ENCODE assay signal across 12 mouse cellular contexts in the genomic region with DNA sequence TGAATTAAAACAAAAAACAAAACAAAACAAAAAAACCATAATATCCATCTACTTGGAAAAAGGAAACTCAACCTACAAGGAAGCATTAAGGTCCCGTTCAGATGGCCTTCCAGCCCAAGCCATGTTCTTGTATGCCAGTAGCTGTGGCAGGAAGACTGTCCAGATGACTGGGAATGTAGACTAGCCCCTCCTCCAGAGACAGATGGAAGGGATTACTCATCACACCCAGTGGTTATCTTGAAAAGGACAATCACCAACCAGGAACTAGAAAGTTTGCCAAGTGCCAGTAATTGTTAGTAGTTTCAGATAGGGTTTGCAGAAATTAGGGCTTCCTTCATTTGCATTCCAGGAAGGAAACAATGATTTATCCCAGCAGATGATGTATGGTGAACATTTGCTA. TPM values are rescaled to one million over a fixed set of nuclear protein-coding genes. Genes with fewer than 3 reads are reported as not detected.
DNase-seq lines count a peak whose midpoint lies in the region; ATAC-seq lines count a peak whose summit lies in the region.
"Had no signal": no experiment of that assay in that cellular context is flagged by ENCODE, and none has a peak within 500 bp of the region (broad histone marks: within the 10 kb centered on the region; RNA-seq: fewer than 3 reads in every experiment).

No protein-coding gene starts in this region.

- H3K27me3 ChIP-seq in heart, embryonic 12.5 days (replicated peaks): no peaks in the 10 kb centered on the region
- H3K27me3 ChIP-seq: embryonic facial prominence, embryonic 13.5 days; limb, embryonic 12.5 days had no signal

- H3K27ac ChIP-seq in heart, embryonic 12.5 days (ENCODE audit: poor library complexity, severe bottlenecking): no peak overlapping the region
- H3K27ac ChIP-seq: embryonic facial prominence, embryonic 13.5 days; limb, embryonic 12.5 days had no signal

- H3K9ac ChIP-seq in heart, embryonic 12.5 days: no peak overlapping the region
- H3K9ac ChIP-seq: embryonic facial prominence, embryonic 13.5 days; limb, embryonic 12.5 days had no signal

- no peaks in the 10 kb centered on the region for H3K9me3 ChIP-seq in heart, embryonic 12.5 days (replicated peaks)
- H3K9me3 ChIP-seq: embryonic facial prominence, embryonic 13.5 days; limb, embryonic 12.5 days had no signal

- H3K4me3 ChIP-seq in heart, embryonic 12.5 days: no peak overlapping the region
- H3K4me3 ChIP-seq: embryonic facial prominence, embryonic 13.5 days; limb, embryonic 12.5 days had no signal

- WGBS in heart, embryonic 12.5 days: 24% methylated on average over 1 of the region's 1 CpGs
- WGBS in large intestine, adult 2 months: 8% methylated on average over 1 of the region's 1 CpGs

- no peak overlapping the region for H3K4me2 ChIP-seq in heart, embryonic 12.5 days
- H3K4me2 ChIP-seq: embryonic facial prominence, embryonic 13.5 days; limb, embryonic 12.5 days had no signal

- 0 out of 2 replicates have a peak, but pooled peaks cover 4% of the 10 kb centered on the region for H3K4me1 ChIP-seq in heart, embryonic 12.5 days (replicated peaks)

- DNase-seq in heart, adult 11 months: peak; percentile 87
- peak; percentile 10 for DNase-seq in urinary bladder, postnatal 14 days (ENCODE audit: low spot score)
- DNase-seq in urinary bladder, postnatal 36 days (ENCODE audit: low spot score in 2 of 2): no peak
- DNase-seq in large intestine, adult 2 months (ENCODE audit: low read depth, low spot score): peak; percentile 73
- DNase-seq in left cerebral cortex, postnatal 4 days: no peak
- no peak for DNase-seq in gastrocnemius, postnatal 10 days
- DNase-seq: right cerebral cortex, postnatal 14 days had no signal

- no peaks in the 10 kb centered on the region for H3K36me3 ChIP-seq in heart, embryonic 12.5 days
- H3K36me3 ChIP-seq: embryonic facial prominence, embryonic 13.5 days; limb, embryonic 12.5 days had no signal

- intact Hi-C loops in left cerebral cortex, postnatal 4 days (cut with DNase I): no loop called here

- ATAC-seq in heart, embryonic 12.5 days (ENCODE audit: insufficient number of reproducible peaks, low FRiP score): no peak
- ATAC-seq in erythroblast, adult 5-6 weeks (replicated peaks; ENCODE audit: low FRiP score, poor library complexity, severe bottlenecking): no peak

RNA-seq across cellular contexts. Expression of a gene that starts 33.1 kb away (rescaled TPM):
- 0.11 TPM in 1 of 2 replicates, not detected in the other for polyA plus RNA-seq in heart, embryonic 12.5 days (2016; fragmentation: Nextera tagmentation; extraction: Ambion mirVana)
- 22.5 and 35.9 TPM in 2 replicates for polyA plus RNA-seq in large intestine, adult 2 months (2012; rRNA removed)
- total RNA-seq in erythroblast, adult 5-6 weeks (2015; ENCODE audit: low replicate concordance): not detected in 2 replicates
- total RNA-seq in erythroblast, adult 5-6 weeks (2017; ENCODE audit: low replicate concordance): not detected in 2 replicates
- 1 to 10 TPM; 2.2 to 2.3 TPM for total RNA-seq in left cerebral cortex, postnatal 4 days (2021)
- under 1 TPM; 0.32 to 0.35 TPM for total RNA-seq in gastrocnemius, postnatal 10 days (2021)
- total RNA-seq: hematopoietic stem cell, adult 5-6 weeks had no signal

Comparison
In these comparisons a context has a peak if more than half of its experiments do, and no peak if none do; other contexts are left out.
1. DNase-seq: peak in heart, adult 11 months (single experiment), urinary bladder, postnatal 14 days (single experiment) and large intestine, adult 2 months (single experiment); none in urinary bladder, postnatal 36 days (0 of 2), left cerebral cortex, postnatal 4 days (single experiment) and gastrocnemius, postnatal 10 days (single experiment).